Mouse (Mus musculus): Measurements from ENCODE around the gene Ociad2. TPM values are rescaled to one million over a fixed set of nuclear protein-coding genes. Genes with fewer than 3 reads are reported as not detected.
A peak's percentile ranks its signal among the peaks of the same experiment; 100 is the strongest.

Ociad2 gene
- 1.2 and 2.0 TPM in 2 replicates for polyA plus RNA-seq (2015; fragmentation: Nextera tagmentation; extraction: Ambion mirVana)

DNA sequence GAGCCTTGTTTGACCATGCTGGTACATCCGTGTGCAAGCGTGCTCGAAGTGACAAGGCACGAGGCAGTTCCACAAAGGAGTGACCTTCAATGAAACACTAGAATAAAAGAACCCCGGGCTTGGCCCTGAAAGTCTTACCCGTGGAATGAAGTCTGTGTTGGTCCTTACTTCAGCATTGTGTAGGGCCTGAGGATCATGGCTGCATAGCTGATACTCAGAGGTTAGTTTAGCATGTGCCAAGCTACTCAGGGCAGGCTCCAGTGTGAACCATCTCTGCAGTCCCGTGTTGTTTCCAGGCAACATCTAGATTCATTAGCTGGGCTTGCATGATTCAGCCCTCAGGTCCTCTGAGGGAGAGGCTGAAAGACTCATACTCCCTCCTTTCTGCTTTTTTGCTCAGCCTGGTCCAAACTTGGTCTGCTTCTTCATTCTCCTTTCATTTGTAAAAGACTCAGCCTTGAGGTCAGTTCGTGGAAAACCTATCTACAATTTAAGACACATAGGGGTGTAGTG is at the start of gene Ociad2:
Gene Ociad2 (minus strand): TSS at position 306 of the 513 bp plus-strand sequence.
- no peak for TF ChIP-seq CTCF (IDR thresholded peaks at IDR 0.05; ENCODE audit: low read depth)
- no peak for TF ChIP-seq EP300 (IDR thresholded peaks at IDR 0.05; ENCODE audit: low read depth)
- H3K9me3 ChIP-seq (ENCODE audit: low read length) = no peaks in the 10 kb centered on the region
- DNase-seq = no peak
- H3K36me3 ChIP-seq (replicated peaks; ENCODE audit: insufficient read depth, low read length) = no peaks in the 10 kb centered on the region
- 78% methylated on average over 8 of the region's 8 CpGs for WGBS (ENCODE audit: insufficient replicate concordance)
- no peak within 1 kb of the TSS for H3K27ac ChIP-seq (ENCODE audit: low read depth)
- H3K4me1 ChIP-seq (ENCODE audit: insufficient read depth) = peaks cover 4% of the 10 kb centered on the region
- no peak for ATAC-seq
- H3K4me3 ChIP-seq (ENCODE audit: low read depth, low read length) = no peak within 1 kb of the TSS
- H3K27me3 ChIP-seq (ENCODE audit: insufficient read depth, low read length) = no peaks in the 10 kb centered on the region
- no peak within 1 kb of the TSS for H3K4me2 ChIP-seq (ENCODE audit: low read depth, low read length)
- no peak within 1 kb of the TSS for H3K9ac ChIP-seq (replicated peaks)

DNA sequence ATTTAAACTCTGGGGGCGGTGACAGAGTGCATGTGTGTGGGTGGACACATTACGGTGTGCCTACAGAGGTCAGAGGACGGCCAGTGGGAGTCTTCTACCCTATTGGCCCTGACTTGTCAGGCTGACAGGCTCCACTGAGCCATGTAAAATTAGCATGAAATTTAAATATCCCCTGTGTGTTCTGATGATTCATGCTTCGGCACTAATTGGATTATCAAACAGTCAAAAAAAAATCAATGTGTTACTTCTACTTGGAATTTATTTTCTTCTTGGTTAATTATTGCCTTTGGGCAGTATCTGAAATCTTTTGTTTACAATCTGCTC is 42.8 kb upstream of the Ociad2 start:
- ATAC-seq (peak; percentile 42), DNase-seq (no peak)
- no peaks in the 10 kb centered on the region for H3K9me3 ChIP-seq (ENCODE audit: low read length)
- H3K9ac ChIP-seq (replicated peaks) = no peak overlapping the region
- H3K36me3 ChIP-seq (replicated peaks; ENCODE audit: insufficient read depth, low read length) = no peaks in the 10 kb centered on the region
- TF ChIP-seq CTCF (IDR thresholded peaks at IDR 0.05; ENCODE audit: low read depth) = no peak
- TF ChIP-seq EP300 (IDR thresholded peaks at IDR 0.05; ENCODE audit: low read depth) = no peak
- H3K27ac ChIP-seq (ENCODE audit: low read depth) = no peak overlapping the region
- no peak overlapping the region for H3K4me2 ChIP-seq (ENCODE audit: low read depth, low read length)
- H3K4me3 ChIP-seq (ENCODE audit: low read depth, low read length) = no peak overlapping the region
- no peaks in the 10 kb centered on the region for H3K27me3 ChIP-seq (ENCODE audit: insufficient read depth, low read length)
- WGBS (ENCODE audit: insufficient replicate concordance) = 58% methylated on average over 4 of the region's 4 CpGs
- H3K4me1 ChIP-seq (ENCODE audit: insufficient read depth) = no peaks in the 10 kb centered on the region

GRCm38 (mm10) chr5:73382737-73383646 is 42.2 kb upstream of the Ociad2 start:
- H3K27ac ChIP-seq (ENCODE audit: low read depth) = no peak overlapping the region
- DNase-seq = peak; percentile 75
- no peak for ATAC-seq
- no peaks in the 10 kb centered on the region for H3K4me1 ChIP-seq (ENCODE audit: insufficient read depth)
- no peak overlapping the region for H3K4me2 ChIP-seq (ENCODE audit: low read depth, low read length)
- H3K9ac ChIP-seq (replicated peaks) = no peak overlapping the region
- TF ChIP-seq CTCF (IDR thresholded peaks at IDR 0.05; ENCODE audit: low read depth) (peak; percentile 84), EP300 (IDR thresholded peaks at IDR 0.05; ENCODE audit: low read depth) (no peak)
- H3K4me3 ChIP-seq (ENCODE audit: low read depth, low read length) = no peak overlapping the region
- H3K36me3 ChIP-seq (replicated peaks; ENCODE audit: insufficient read depth, low read length) = no peaks in the 10 kb centered on the region
- H3K27me3 ChIP-seq (ENCODE audit: insufficient read depth, low read length) = no peaks in the 10 kb centered on the region
- WGBS (ENCODE audit: insufficient replicate concordance) = 30% methylated on average over 3 of the region's 3 CpGs
- no peaks in the 10 kb centered on the region for H3K9me3 ChIP-seq (ENCODE audit: low read length)

DNA sequence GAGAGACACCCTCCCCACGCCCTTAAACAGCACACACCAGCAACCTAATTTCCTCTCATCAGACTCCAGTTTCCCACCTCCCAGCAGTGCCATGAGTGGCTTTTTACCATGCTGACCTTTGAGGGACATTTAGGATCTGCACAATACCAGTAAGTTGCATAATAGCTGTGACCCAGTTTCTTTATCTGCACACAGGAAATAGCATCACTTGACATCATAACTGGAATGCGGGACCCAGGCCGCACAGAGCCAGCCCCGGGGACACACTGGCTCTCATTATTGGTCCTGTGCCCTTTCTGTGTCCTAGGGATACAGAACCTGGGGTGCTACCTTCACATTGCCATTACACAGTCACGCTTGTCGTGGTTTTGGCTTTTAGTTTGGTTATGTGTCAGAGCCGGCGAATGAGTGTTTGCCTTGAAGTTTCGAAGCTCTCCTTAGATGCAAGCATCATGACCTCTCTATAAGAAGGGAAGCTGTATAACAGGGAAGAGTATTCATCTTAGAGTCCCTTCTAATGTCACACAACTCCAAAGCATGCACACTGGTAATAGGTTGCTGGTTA is 41.2 kb upstream of the Ociad2 start:
- H3K27me3 ChIP-seq (ENCODE audit: insufficient read depth, low read length) = no peaks in the 10 kb centered on the region
- WGBS (ENCODE audit: insufficient replicate concordance) = 73% methylated on average over 9 of the region's 9 CpGs
- no peak overlapping the region for H3K4me3 ChIP-seq (ENCODE audit: low read depth, low read length)
- ATAC-seq (peak; percentile 35; the same call in 1 of the 2 replicates), DNase-seq (no peak)
- no peak overlapping the region for H3K4me2 ChIP-seq (ENCODE audit: low read depth, low read length)
- TF ChIP-seq CTCF (IDR thresholded peaks at IDR 0.05; ENCODE audit: low read depth) = no peak
- TF ChIP-seq EP300 (IDR thresholded peaks at IDR 0.05; ENCODE audit: low read depth) = no peak
- no peaks in the 10 kb centered on the region for H3K36me3 ChIP-seq (replicated peaks; ENCODE audit: insufficient read depth, low read length)
- H3K9ac ChIP-seq (replicated peaks) = no peak overlapping the region
- no peaks in the 10 kb centered on the region for H3K9me3 ChIP-seq (ENCODE audit: low read length)
- H3K4me1 ChIP-seq (ENCODE audit: insufficient read depth) = no peaks in the 10 kb centered on the region
- no peak overlapping the region for H3K27ac ChIP-seq (ENCODE audit: low read depth)

DNA sequence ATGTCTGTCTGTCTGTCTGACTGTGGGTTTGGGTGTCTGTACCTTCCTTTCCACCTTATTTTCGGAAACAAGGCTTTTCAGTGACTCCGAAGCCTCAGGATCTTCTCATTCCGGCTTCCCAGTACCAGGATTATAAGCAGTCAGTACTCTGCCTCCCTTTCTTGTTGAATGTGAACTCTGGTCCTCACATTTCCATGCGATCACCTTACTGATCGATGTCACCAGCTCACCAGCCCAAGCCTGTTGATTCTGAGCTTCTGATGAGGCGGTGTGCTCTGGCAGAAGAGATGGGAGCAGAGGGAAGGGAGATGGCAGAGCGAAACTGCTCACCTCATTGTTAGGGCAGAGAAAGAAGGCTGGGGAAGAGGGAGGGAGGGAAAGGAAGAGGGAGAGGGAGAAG is 40.7 kb upstream of the Ociad2 start:
- H3K9me3 ChIP-seq (ENCODE audit: low read length) = no peaks in the 10 kb centered on the region
- TF ChIP-seq CTCF (IDR thresholded peaks at IDR 0.05; ENCODE audit: low read depth) (no peak), EP300 (IDR thresholded peaks at IDR 0.05; ENCODE audit: low read depth) (no peak)
- no peak overlapping the region for H3K4me2 ChIP-seq (ENCODE audit: low read depth, low read length)
- 60% methylated on average over 7 of the region's 7 CpGs for WGBS (ENCODE audit: insufficient replicate concordance)
- H3K36me3 ChIP-seq (replicated peaks; ENCODE audit: insufficient read depth, low read length) = no peaks in the 10 kb centered on the region
- no peak overlapping the region for H3K9ac ChIP-seq (replicated peaks)
- no peaks in the 10 kb centered on the region for H3K4me1 ChIP-seq (ENCODE audit: insufficient read depth)
- H3K27me3 ChIP-seq (ENCODE audit: insufficient read depth, low read length) = no peaks in the 10 kb centered on the region
- H3K27ac ChIP-seq (ENCODE audit: low read depth) = no peak overlapping the region
- no peak for DNase-seq
- H3K4me3 ChIP-seq (ENCODE audit: low read depth, low read length) = no peak overlapping the region
- ATAC-seq = peak; percentile 55

- H3K27me3 ChIP-seq (ENCODE audit: insufficient read depth, low read length) = no peaks in the 10 kb centered on the region
- no peak overlapping the region for H3K9ac ChIP-seq (replicated peaks)
- H3K4me1 ChIP-seq (ENCODE audit: insufficient read depth) = no peaks in the 10 kb centered on the region
- H3K27ac ChIP-seq (ENCODE audit: low read depth) = no peak overlapping the region
- no peak overlapping the region for H3K4me2 ChIP-seq (ENCODE audit: low read depth, low read length)
- 54% methylated on average over 8 of the region's 8 CpGs for WGBS (ENCODE audit: insufficient replicate concordance)
- TF ChIP-seq CTCF (IDR thresholded peaks at IDR 0.05; ENCODE audit: low read depth) (no peak), EP300 (IDR thresholded peaks at IDR 0.05; ENCODE audit: low read depth) (no peak)
- DNase-seq (no peak), ATAC-seq (no peak)
- H3K9me3 ChIP-seq (ENCODE audit: low read length) = no peaks in the 10 kb centered on the region
- no peaks in the 10 kb centered on the region for H3K36me3 ChIP-seq (replicated peaks; ENCODE audit: insufficient read depth, low read length)
- H3K4me3 ChIP-seq (ENCODE audit: low read depth, low read length) = no peak overlapping the region
Observed at GRCm38 (mm10) chr5:73380829-73381228, 40.0 kb upstream of the Ociad2 start.
